Mouse (Mus musculus) adrenal gland, adult 10 weeks (tissue): ENCODE data around the gene Sowahb. TPM values are rescaled to one million over a fixed set of nuclear protein-coding genes. Genes with fewer than 3 reads are reported as not detected.

Experiments used
- polyA plus RNA-seq: library from polyadenylated mRNA; stranded (reverse); fragments of 350-450 nt; fragmentation: Illumina TruSeq; extraction: RNeasy Lipid Tissue Mini Kit (QIAGEN cat#74804); gene quantifications from one replicate; pipeline ENCODE4 v1.2.3, GENCODE M21; 2014; ENCODE audit warnings: low read depth, low replicate concordance

Sowahb gene
- polyA plus RNA-seq, result not detected

DNA sequence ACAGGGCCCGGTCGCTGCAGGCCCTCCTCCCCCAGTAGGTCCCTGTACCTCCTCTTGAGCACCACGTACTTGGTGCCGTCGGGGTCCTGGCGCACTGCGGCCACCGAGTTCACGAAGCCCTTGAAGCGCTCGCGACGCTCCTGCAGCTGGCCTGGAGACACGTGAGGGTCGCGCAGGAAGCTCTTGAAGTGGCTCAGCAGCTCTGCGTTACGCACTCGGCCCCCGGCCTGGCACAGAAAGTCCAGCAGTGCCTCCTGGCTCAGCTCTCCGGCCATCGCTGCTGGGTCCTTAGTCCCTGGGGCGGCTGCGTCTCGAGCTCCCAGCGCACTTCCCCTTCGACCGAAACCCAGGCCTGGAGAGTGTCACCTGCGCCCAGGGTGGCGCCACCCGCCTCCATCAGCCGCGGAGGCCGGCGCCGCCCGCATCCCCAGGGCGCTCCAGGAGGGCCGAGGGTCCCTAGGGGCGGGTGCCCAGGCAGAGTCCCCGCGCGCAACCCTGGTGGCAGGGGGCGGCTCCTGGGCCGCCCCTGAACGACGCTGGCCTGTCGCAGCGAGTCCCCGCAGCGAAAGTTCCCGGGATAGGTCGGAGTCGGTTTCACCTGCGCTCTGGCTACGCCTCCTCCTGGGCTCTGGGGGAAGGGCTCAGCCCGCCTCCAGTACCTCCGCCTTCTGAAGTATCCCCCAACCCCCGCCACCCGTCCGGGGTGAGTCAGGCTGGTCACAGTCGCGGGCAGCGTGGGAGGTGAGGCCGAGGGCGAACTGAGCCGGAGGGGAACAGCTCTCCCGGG is at the start of gene Sowahb:
Gene Sowahb, minus strand, starts transcription at position 439 of the 787 bp plus-strand sequence.

DNA sequence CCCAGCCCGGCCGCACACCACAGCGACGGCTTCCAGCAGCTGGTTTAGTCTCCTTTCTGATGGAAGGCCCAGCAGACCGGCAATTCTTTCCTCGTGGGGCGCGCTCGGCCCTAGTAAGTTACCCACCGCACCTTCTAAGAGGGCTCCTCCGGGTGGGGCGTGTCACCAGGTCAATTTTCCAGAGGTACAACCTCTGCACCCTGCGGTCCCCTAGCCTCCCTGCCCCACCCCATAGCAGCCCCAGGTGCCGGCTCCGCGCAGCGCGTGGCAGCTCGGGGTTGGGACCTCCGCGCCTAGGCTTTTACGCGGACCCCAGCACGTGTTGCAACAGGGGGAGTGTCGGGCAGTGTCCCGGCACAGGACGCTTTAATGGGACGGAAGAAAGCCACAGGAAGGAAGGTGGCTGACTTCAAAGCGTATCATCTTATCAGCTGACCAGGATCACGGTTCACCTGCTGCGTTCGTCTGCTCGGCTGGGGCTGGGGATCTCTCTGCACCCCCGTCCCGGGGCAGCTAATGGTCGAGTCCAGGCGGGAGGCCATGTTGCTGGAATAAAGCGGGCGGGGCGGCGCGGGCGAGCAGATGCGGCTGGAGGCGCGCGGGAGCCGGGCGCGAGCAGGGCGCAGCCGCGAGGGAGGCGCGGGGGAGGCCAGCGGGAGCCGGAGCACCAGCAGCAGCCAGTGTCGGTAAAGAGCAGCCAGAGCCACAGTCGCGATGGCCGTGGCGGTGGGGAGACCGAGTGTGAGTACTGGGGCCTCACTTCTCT is 48.2 kb upstream of the Sowahb start, which contains the start of gene Sept11:
Gene Sept11, plus strand, starts transcription at position 581 of the 766 bp plus-strand sequence.

Other genes with a start within 250 kb of the Sowahb start
- 26.3 TPM for gene Sept11, start 48.4 kb upstream of the Sowahb start, polyA plus RNA-seq
- gene Ccni, start 161.5 kb upstream of the Sowahb start, polyA plus RNA-seq, result 540 TPM
- 5.1 TPM for gene 2010109A12Rik, start 161.5 kb upstream of the Sowahb start, polyA plus RNA-seq
- 63.9 TPM for gene Ccng2, start 222.2 kb upstream of the Sowahb start, polyA plus RNA-seq